ENCODE assay signal across 22 mouse cellular contexts in genomic region chr3:153508592-153508991, GRCm38 (mm10).
A peak's percentile ranks its signal among the peaks of the same experiment; 100 is the strongest.
DNase-seq lines count a peak whose midpoint lies in the region; ATAC-seq and TF ChIP-seq lines count a peak whose summit lies in the region.
"Had no signal": no experiment of that assay in that cellular context is flagged by ENCODE, and none has a peak within 500 bp of the region (broad histone marks: within the 10 kb centered on the region; RNA-seq: fewer than 3 reads in every experiment).

No protein-coding gene starts in this region.

- no peak overlapping the region for H3K4me2 ChIP-seq in hindbrain, embryonic 13.5 days
- no peak overlapping the region for H3K4me2 ChIP-seq in hindbrain, embryonic 12.5 days (replicated peaks)
- no peak overlapping the region for H3K4me2 ChIP-seq in midbrain, embryonic 13.5 days (replicated peaks)
- H3K4me2 ChIP-seq in midbrain, embryonic 11.5 days: no peak overlapping the region
- no peak overlapping the region for H3K4me2 ChIP-seq in midbrain, embryonic 16.5 days (ENCODE audit: low read length)
- H3K4me2 ChIP-seq: embryonic facial prominence, embryonic 12.5 days; embryonic facial prominence, embryonic 15.5 days; intestine, embryonic 15.5 days had no signal

- DNase-seq in midbrain, embryonic 11.5 days (ENCODE audit: low spot score, missing footprints): no peak
- DNase-seq in ES-E14 (ENCODE audit: low read depth, low spot score): no peak
- DNase-seq in thymus, postnatal 0 days (ENCODE audit: low spot score): no peak
- DNase-seq in lung, adult 18-20 months: no peak
- DNase-seq: B cell, adult 2 months; cerebellum, adult 18-20 months; cerebellum, adult 9-10 months; cerebellum, postnatal 14 days; gastrocnemius, postnatal 10 days; gastrocnemius, postnatal 36 days; heart, adult 2 months; heart, postnatal 36 days; kidney, adult 11 months had no signal

- H3K9me3 ChIP-seq in hindbrain, embryonic 13.5 days: no peaks in the 10 kb centered on the region
- no peaks in the 10 kb centered on the region for H3K9me3 ChIP-seq in hindbrain, embryonic 12.5 days (replicated peaks)
- H3K9me3 ChIP-seq in midbrain, embryonic 13.5 days: no peaks in the 10 kb centered on the region
- no peaks in the 10 kb centered on the region for H3K9me3 ChIP-seq in midbrain, embryonic 11.5 days (ENCODE audit: control insufficient read depth, low read length)
- no peaks in the 10 kb centered on the region for H3K9me3 ChIP-seq in ES-E14 (ENCODE audit: control insufficient read depth, insufficient read depth, low read depth, low read length)
- H3K9me3 ChIP-seq in midbrain, embryonic 16.5 days (replicated peaks; ENCODE audit: control insufficient read depth, low read length, poor library complexity, severe bottlenecking): no peaks in the 10 kb centered on the region
- H3K9me3 ChIP-seq: embryonic facial prominence, embryonic 12.5 days; embryonic facial prominence, embryonic 15.5 days; heart, embryonic 10.5 days; intestine, embryonic 15.5 days had no signal

- WGBS in hindbrain, embryonic 13.5 days: 89% methylated on average over 2 of the region's 2 CpGs
- 87% methylated on average over 2 of the region's 2 CpGs for WGBS in hindbrain, embryonic 12.5 days
- WGBS in midbrain, embryonic 13.5 days: 69% methylated on average over 2 of the region's 2 CpGs
- 95% methylated on average over 2 of the region's 2 CpGs for WGBS in midbrain, embryonic 11.5 days
- WGBS in midbrain, embryonic 16.5 days: 61% methylated on average over 2 of the region's 2 CpGs

- H3K4me1 ChIP-seq in hindbrain, embryonic 13.5 days (replicated peaks): peaks cover 36% of the 10 kb centered on the region
- H3K4me1 ChIP-seq in hindbrain, embryonic 12.5 days: peaks cover 27% of the 10 kb centered on the region
- peaks cover 20% of the 10 kb centered on the region for H3K4me1 ChIP-seq in midbrain, embryonic 13.5 days (replicated peaks)
- H3K4me1 ChIP-seq in midbrain, embryonic 11.5 days (ENCODE audit: control insufficient read depth, insufficient read depth, low read length): no peaks in the 10 kb centered on the region
- H3K4me1 ChIP-seq in ES-E14 (ENCODE audit: control insufficient read depth in 2 of 2, insufficient read depth in 2 of 2, low read length in 2 of 2, poor library complexity in 1 of 2): no peaks in the 10 kb centered on the region
- H3K4me1 ChIP-seq in midbrain, embryonic 16.5 days (ENCODE audit: control insufficient read depth, insufficient read depth, low read length): peaks cover 26% of the 10 kb centered on the region
- H3K4me1 ChIP-seq: intestine, embryonic 15.5 days had no signal

- H3K27me3 ChIP-seq in hindbrain, embryonic 13.5 days: no peaks in the 10 kb centered on the region
- no peaks in the 10 kb centered on the region for H3K27me3 ChIP-seq in hindbrain, embryonic 12.5 days
- H3K27me3 ChIP-seq in midbrain, embryonic 13.5 days: no peaks in the 10 kb centered on the region
- H3K27me3 ChIP-seq in midbrain, embryonic 11.5 days (ENCODE audit: control insufficient read depth, insufficient read depth, low read length): no peaks in the 10 kb centered on the region
- H3K27me3 ChIP-seq in midbrain, embryonic 16.5 days (ENCODE audit: control insufficient read depth, insufficient read depth, low read depth, low read length): no peaks in the 10 kb centered on the region
- H3K27me3 ChIP-seq: embryonic facial prominence, embryonic 12.5 days; embryonic facial prominence, embryonic 15.5 days; intestine, embryonic 15.5 days; Patski had no signal

- no peak for ATAC-seq in hindbrain, embryonic 13.5 days (ENCODE audit: low FRiP score)
- ATAC-seq in hindbrain, embryonic 12.5 days (ENCODE audit: low FRiP score): no peak
- peak; percentile 35; the same call in 1 of the 2 replicates for ATAC-seq in midbrain, embryonic 13.5 days
- no peak for ATAC-seq in midbrain, embryonic 11.5 days (ENCODE audit: low FRiP score)
- no peak for ATAC-seq in midbrain, embryonic 16.5 days
- ATAC-seq: intestine, embryonic 15.5 days; Patski had no signal

- peak overlapping the region; percentile 56; the same call in 1 of the 2 replicates for H3K27ac ChIP-seq in hindbrain, embryonic 13.5 days
- H3K27ac ChIP-seq in hindbrain, embryonic 12.5 days: no peak overlapping the region
- peak overlapping the region; percentile 60; the same call in 1 of the 2 replicates for H3K27ac ChIP-seq in midbrain, embryonic 13.5 days
- no peak overlapping the region for H3K27ac ChIP-seq in midbrain, embryonic 11.5 days (ENCODE audit: low read depth, low read length)
- H3K27ac ChIP-seq in ES-E14 (ENCODE audit: insufficient read depth, low read depth, low read length, poor library complexity, severe bottlenecking): no peak overlapping the region
- peak overlapping the region; percentile 84 for H3K27ac ChIP-seq in midbrain, embryonic 16.5 days (ENCODE audit: low read length)
- H3K27ac ChIP-seq: embryonic facial prominence, embryonic 12.5 days; embryonic facial prominence, embryonic 15.5 days; heart, adult 2 months; heart, embryonic 10.5 days; intestine, embryonic 15.5 days had no signal

- H3K9ac ChIP-seq in hindbrain, embryonic 13.5 days: no peak overlapping the region
- H3K9ac ChIP-seq in hindbrain, embryonic 12.5 days: no peak overlapping the region
- H3K9ac ChIP-seq in midbrain, embryonic 13.5 days (replicated peaks): no peak overlapping the region
- no peak overlapping the region for H3K9ac ChIP-seq in midbrain, embryonic 11.5 days (ENCODE audit: low read length)
- no peak overlapping the region for H3K9ac ChIP-seq in ES-E14 (ENCODE audit: insufficient read depth, low read depth, low read length, poor library complexity, severe bottlenecking)
- H3K9ac ChIP-seq in midbrain, embryonic 16.5 days (ENCODE audit: low read depth, low read length): no peak overlapping the region
- H3K9ac ChIP-seq: embryonic facial prominence, embryonic 12.5 days; embryonic facial prominence, embryonic 15.5 days; intestine, embryonic 15.5 days had no signal

- H3K36me3 ChIP-seq in hindbrain, embryonic 13.5 days: 0 out of 2 replicates have a peak, but pooled peaks cover 3% of the 10 kb centered on the region
- H3K36me3 ChIP-seq in hindbrain, embryonic 12.5 days: no peaks in the 10 kb centered on the region
- no peaks in the 10 kb centered on the region for H3K36me3 ChIP-seq in midbrain, embryonic 13.5 days
- H3K36me3 ChIP-seq in midbrain, embryonic 11.5 days (ENCODE audit: control insufficient read depth, insufficient read depth, low read length): no peaks in the 10 kb centered on the region
- no peaks in the 10 kb centered on the region for H3K36me3 ChIP-seq in ES-E14 (ENCODE audit: control insufficient read depth, insufficient read depth, low read length, poor library complexity, severe bottlenecking)
- no peaks in the 10 kb centered on the region for H3K36me3 ChIP-seq in midbrain, embryonic 16.5 days (ENCODE audit: control insufficient read depth, insufficient read depth, low read length)
- H3K36me3 ChIP-seq: embryonic facial prominence, embryonic 15.5 days; intestine, embryonic 15.5 days had no signal

- in situ Hi-C loops in ES-E14 (cut with MboI; ENCODE audit: low sequenced_read_pairs in 2 of 2, unreplicated experiment in 2 of 2): no loop called here

- no peak overlapping the region for H3K4me3 ChIP-seq in hindbrain, embryonic 13.5 days
- no peak overlapping the region for H3K4me3 ChIP-seq in hindbrain, embryonic 12.5 days
- no peak overlapping the region for H3K4me3 ChIP-seq in midbrain, embryonic 13.5 days (replicated peaks)
- no peak overlapping the region for H3K4me3 ChIP-seq in midbrain, embryonic 11.5 days (ENCODE audit: low read depth, low read length)
- H3K4me3 ChIP-seq in ES-E14 (ENCODE audit: insufficient read depth in 1 of 2, low read depth in 1 of 2, low read length in 2 of 2, poor library complexity in 1 of 2, severe bottlenecking in 1 of 2): no peak overlapping the region
- no peak overlapping the region for H3K4me3 ChIP-seq in midbrain, embryonic 16.5 days (ENCODE audit: low read depth, low read length)
- H3K4me3 ChIP-seq: embryonic facial prominence, embryonic 12.5 days; embryonic facial prominence, embryonic 15.5 days; heart, adult 2 months; heart, embryonic 10.5 days; intestine, embryonic 15.5 days had no signal

TF ChIP-seq in ES-E14, 5 proteins besides CTCF, POLR2A, EP300 and RAD21:
- TF ChIP-seq HCFC1 (IDR thresholded peaks at IDR 0.05; ENCODE audit: borderline replicate concordance, insufficient read depth, low read length) (no peak), CHD2 (IDR thresholded peaks at IDR 0.05; ENCODE audit: low read depth, low read length) (no peak), ZNF384 (IDR thresholded peaks at IDR 0.05; ENCODE audit: low read depth, low read length) (peak; percentile 83), ZC3H11A (IDR thresholded peaks at IDR 0.05; ENCODE audit: borderline replicate concordance, low read depth, low read length) (no peak)

Comparison
In these comparisons a context has a peak if more than half of its experiments do, and no peak if none do; other contexts are left out.
1. H3K27ac ChIP-seq: peak in hindbrain, embryonic 13.5 days (single experiment), midbrain, embryonic 13.5 days (single experiment) and midbrain, embryonic 16.5 days (single experiment); none in hindbrain, embryonic 12.5 days (single experiment), midbrain, embryonic 11.5 days (single experiment) and ES-E14 (single experiment).